Mouse (Mus musculus) neural tube, embryonic 12.5 days (tissue): ENCODE results near the gene Vmn2r46. TPM values are rescaled to one million over a fixed set of nuclear protein-coding genes. Genes with fewer than 3 reads are reported as not detected.
"Not testable (repeated sequence)": the region's sequence is repeated elsewhere in the genome, so short reads cannot be mapped to it uniquely, and the experiment has no call there.

Experiments used
- ATAC-seq: fragments of 200-750 bp; cut with Nextera tagmentation; 2 replicates; pipeline ENCODE4 v1.8.0; 2017; ENCODE audit warnings: low read depth, mild to moderate bottlenecking, moderate TSS enrichment, moderate library complexity; ENCODE audit not compliant: low FRiP score
- H3K27ac ChIP-seq: fragments of 300-500 bp; sonication (generic); 2 replicates; pipeline ENCODE4 v1.5.1; 2016
- H3K27me3 ChIP-seq: fragments of 300-500 bp; sonication (generic); replicated peaks from 2 replicates; pipeline ENCODE4 v1.6.1; 2016; ENCODE audit warnings: mild to moderate bottlenecking
- H3K36me3 ChIP-seq: fragments of 300-500 bp; sonication (generic); 2 replicates; pipeline ENCODE4 v1.6.1; 2016; ENCODE audit warnings: mild to moderate bottlenecking
- H3K4me1 ChIP-seq: fragments of 300-500 bp; sonication (generic); 2 replicates; pipeline ENCODE4 v1.6.1; 2016
- H3K4me2 ChIP-seq: fragments of 300-500 bp; sonication (generic); replicated peaks from 2 replicates; pipeline ENCODE4 v1.6.1; 2016; ENCODE audit warnings: mild to moderate bottlenecking
- H3K4me3 ChIP-seq: fragments of 300-500 bp; sonication (generic); 2 replicates; pipeline ENCODE4 v1.5.1; 2016
- H3K9ac ChIP-seq: fragments of 300-500 bp; sonication (generic); 2 replicates; pipeline ENCODE4 v1.6.1; 2016; ENCODE audit warnings: mild to moderate bottlenecking
- H3K9me3 ChIP-seq: fragments of 300-500 bp; sonication (generic); 2 replicates; pipeline ENCODE4 v1.6.1; 2016; ENCODE audit warnings: mild to moderate bottlenecking
- WGBS: fragments of 180-500 bp; shearing (Covaris S2); methylation state at CpG from one replicate; pipeline ENCODE4 v1.1.7; 2016; 5-methylcytosine and 5-hydroxymethylcytosine counted together
- polyA plus RNA-seq: library from polyadenylated mRNA; unstranded; fragments of >200 nt; fragmentation: Nextera tagmentation; extraction: Ambion mirVana; gene quantifications from 2 replicates; pipeline ENCODE4 v1.2.1, GENCODE M21; 2016

The Vmn2r46 gene
- not detected in 2 replicates for polyA plus RNA-seq

- not testable (repeated sequence) for H3K27me3 ChIP-seq, H3K36me3 ChIP-seq, H3K9me3 ChIP-seq, H3K4me3 ChIP-seq, H3K9ac ChIP-seq, H3K27ac ChIP-seq, ATAC-seq, H3K4me2 ChIP-seq, H3K4me1 ChIP-seq
- WGBS, result no CpG with 5 or more reads among the region's 1 CpGs
Measured at GRCm38 (mm10) chr7:9770471-9770870, at the start of gene Vmn2r46. Vmn2r46 (minus strand) TSS chr7:9770571.

Other genes starting within 250 kb of the Vmn2r46 start
- gene Vmn2r47, start 70.8 kb upstream of the Vmn2r46 start, polyA plus RNA-seq, result not detected in 2 replicates
- not detected in 2 replicates for gene Vmn2r48, start 183.0 kb upstream of the Vmn2r46 start, polyA plus RNA-seq
- gene Vmn2r49, start 221.7 kb upstream of the Vmn2r46 start, polyA plus RNA-seq, result not detected in 2 replicates